Mouse (Mus musculus) natural killer cell, adult 2 months (primary cell): Measurements from ENCODE around the gene Zfp82.

Experiments
- DNase-seq, 2 experiments: peaks; one replicate each; pipeline ENCODE4 v3.0.0; 2022; ENCODE audit warnings: low spot score in 2 of 2

The Zfp82 gene

DNA sequence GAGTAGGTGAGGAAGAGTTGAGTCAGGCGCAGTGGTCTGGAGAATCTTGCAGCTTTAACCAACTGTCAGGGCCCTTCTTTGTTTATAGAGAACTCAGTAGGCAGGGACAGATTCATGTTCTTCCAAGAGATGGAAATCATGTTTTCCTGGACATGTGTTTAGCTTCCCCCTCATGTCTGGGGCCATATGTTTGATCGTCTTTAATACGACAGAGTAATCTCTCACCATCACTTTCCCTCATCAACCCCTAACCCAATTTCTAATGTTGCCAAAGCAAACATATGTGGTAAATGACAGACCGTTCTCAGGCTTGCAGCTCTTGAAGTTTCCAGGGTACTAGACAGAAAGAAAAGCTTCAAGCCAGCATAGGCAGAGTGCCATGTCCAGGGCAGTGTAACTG, 24.6 kb downstream of the Zfp82 start:
- no peak for DNase-seq

DNA sequence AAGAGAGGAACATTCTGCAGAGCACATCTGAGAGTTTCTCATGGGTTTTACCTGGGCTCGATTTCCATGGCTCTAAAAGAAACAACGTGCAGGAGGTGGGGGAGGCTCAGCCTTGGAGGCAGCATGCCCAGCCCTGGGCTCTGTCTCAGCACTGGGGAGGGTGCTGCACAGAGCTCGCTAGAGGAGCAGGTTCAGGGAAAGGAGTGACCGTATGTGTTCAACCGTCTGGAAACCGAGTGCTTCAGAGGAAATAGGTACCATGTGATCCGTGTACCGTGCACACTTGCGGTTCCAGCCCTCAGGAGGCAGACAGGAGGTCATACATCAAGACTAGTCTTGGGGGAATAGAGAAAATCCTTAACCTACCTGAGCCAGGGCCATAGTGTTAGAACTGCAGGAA, 28.3 kb downstream of the Zfp82 start:
- peak in 1 of 2 experiments; percentile 4 for DNase-seq

DNA sequence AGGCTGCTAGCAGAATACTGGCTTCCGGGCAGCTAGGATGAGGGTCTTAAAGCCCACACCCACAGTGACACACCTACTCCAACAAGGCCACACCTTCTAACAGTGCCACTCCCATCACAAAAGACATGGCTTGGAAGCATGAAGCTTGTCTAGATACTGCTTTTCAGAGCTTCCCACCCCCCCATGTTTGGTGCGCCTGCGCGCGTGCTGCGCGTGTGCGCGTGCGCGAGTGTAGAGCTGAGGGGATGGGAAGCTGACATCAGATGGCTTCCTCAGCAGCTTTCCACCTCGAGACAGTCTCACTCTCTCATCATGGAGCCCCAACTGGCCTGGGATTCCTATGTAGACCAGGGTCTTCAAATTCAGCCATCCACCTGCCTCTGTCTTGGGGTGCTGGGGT, 38.4 kb downstream of the Zfp82 start:
- no peak for DNase-seq

DNA sequence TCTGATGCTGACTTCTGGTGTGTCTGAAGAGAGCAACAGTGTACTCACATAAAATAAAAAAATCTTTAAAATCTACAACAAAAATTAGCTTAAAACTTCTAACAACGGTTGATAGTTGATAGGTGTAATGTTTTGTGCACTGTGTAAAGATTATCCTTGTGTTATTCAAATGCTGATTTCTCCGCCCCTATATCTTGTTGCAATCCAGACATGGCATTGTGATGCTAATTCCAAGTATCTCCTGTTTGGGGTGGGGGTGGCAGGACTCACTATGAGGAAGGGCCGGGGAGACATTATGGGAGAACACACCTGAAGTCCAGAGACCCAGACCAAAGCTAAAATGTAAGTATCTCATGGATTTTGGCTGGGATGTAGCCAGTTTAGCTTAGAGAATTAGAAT, 41.3 kb downstream of the Zfp82 start:
- DNase-seq, result no peak

DNA sequence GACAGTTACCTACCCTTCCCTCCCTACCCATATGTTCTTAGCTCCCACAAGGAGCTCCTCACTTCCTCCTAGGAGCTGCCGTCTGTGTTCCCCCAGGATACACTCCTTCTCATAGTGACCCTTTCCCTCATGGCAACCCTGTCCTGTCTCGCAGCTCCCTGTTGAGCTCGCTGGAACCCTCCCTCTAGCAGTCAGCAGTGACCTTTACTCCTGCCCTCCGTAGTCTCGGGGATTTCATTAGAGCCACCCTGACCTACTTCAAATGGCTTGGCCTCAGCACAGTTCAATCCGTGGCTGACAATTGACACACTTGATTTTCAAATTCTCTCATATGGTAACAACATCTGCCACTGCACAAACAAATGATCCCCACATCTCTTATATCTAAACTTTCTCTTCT, 42.0 kb downstream of the Zfp82 start:
- no peak for DNase-seq

DNA sequence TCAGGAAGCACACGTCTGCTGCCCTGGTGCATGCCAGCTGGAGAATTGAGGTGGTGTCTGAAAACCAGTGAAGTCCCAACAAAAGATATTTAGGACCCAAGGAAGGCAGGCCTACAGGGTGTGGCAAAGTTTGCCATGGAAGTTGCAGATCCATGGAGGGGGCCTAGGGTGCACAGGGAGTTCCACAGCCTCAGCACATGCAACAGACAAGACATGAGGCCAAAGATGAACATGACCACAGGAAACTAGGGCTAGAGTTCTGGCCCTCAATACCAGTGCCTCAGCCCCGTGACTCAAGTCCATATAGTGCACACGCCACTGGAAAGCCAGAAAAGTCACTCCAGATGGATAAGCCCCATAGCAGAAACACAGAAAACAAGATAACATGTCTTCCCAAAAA, 44.1 kb downstream of the Zfp82 start:
- no peak for DNase-seq

DNA sequence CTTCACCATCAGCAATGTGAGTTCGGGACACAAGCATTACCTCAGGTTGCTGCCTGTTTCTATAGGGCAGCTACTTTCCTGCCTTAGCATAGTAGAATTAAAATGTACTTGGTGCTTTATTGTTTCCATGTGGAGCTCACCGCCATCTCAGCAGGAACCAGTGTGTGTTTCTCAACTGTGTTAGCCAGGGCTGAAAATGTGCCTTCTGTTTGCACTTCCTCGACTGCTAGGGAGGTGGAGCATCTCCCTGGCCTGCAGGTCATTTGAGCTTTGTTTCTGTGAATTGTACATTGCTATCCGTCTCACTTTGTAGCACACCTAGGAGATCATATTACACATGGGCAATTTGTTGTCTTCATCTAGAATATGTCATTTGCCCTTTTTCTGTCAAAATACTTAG, 45.4 kb downstream of the Zfp82 start:
- no peak for DNase-seq

DNA sequence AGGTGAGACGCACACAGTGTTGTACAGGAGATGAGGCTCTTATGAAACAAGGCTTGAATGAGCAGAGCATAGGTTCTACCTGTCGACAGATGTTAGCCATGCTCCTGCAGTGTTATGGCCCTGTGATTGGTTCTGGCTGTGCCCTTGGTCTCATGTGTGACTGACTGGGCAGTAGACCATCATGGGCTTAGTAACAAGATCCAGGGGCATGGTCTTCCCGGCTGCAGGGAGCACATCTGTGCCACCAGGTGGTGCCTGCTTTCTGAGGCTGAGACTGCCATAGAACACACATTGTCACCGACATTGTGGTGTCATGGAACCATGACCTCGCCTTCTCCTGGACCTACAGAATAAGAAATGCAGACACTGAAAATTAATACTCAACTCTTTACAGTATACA, 47.3 kb downstream of the Zfp82 start:
- no peak for DNase-seq

DNA sequence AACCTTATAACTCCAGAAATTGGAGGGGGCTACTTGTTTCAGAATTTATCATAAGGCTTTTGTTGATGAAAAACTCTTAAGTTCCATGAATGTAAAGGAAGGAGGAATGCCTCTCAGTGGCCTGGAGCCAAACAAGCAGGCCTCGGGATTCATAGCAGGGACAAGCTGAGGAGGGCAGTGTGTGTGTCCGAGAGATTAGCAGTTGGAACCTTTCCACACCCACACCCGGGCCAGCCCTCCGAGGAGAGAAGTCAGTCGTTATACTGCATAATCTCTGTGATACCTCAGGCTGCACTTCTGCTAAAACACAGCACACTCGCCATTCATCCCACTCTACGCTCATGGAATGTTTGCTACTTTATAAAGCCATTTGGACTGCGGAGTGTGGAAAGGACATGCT, 48.9 kb downstream of the Zfp82 start:
- no peak for DNase-seq

DNA sequence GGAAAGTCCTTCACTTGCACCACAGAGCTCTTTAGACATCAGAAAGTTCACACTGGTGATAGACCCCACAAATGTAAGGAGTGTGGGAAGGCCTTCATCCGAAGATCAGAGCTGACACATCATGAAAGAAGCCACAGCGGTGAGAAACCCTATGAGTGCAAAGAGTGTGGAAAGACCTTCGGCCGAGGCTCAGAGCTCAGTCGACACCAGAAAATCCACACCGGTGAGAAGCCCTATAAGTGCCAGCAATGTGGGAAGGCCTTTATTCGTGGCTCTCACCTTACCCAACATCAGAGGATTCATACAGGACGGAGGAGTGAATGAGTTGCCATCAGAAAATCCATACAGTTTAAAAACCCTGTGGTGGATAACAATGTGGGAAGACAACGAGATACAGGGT, 49.4 kb downstream of the Zfp82 start:
- DNase-seq, result no peak

DNA sequence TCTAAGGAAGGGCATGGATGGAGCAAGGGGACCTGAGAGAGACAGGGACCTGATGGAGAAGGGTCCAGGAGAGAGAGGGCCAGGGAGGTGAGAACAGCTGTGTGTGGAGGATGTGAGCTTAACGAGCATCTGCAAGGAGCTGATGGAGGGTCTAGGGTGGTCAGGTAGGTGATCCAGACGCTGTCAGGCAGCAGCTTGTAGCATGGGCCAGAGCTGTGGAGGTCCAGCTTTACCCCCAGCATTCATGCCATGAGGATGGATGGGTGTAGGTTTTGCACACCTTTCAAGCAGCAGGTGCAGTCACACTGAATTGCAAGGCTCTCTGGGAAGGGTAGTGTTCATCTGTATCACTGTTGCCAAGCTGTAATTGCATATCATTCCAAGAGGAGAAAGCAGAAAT, 53.2 kb downstream of the Zfp82 start:
- DNase-seq, result no peak

DNA sequence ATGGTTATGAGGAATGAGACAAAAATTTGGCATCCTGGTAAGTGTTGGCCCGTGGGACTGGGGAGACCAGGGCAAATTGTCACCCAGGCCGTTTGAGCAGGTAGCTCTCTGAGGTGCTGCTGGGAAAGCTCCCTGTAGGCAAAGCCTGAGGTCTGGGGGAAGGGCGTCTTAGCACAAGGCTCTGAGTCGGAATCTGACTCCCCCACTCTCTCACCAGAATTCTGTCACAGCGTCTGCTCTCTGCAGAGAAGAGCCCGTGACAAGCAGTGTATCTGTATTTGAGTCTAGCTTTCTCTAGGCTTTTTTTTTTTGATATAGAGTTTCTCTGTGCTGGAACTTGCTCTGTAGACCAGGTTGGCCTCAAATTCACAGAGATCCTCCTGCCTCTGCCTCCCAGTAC, 55.5 kb downstream of the Zfp82 start:
- DNase-seq, result no peak

DNA sequence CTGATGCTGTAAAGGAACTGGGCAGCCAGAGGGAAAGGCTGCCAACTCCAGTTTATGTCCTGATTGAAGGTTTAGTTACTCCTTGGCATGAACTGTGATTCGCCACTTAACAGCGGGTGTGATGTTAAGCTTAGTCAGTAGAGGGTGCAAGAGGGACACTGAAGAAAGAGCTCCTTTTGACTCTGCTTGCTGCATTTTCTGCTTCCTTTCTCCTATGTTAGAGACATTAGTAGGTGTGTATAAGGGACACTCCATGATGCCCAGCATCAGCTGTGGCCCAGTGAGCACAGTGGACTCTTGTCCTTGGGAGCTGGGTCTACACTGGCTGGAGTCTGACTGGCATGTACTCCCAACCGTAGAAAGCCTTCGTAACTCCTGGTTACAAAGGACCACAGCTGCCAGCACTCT, 59.7 kb downstream of the Zfp82 start:
- DNase-seq, result peak in 1 of 2 experiments; percentile 20

DNA sequence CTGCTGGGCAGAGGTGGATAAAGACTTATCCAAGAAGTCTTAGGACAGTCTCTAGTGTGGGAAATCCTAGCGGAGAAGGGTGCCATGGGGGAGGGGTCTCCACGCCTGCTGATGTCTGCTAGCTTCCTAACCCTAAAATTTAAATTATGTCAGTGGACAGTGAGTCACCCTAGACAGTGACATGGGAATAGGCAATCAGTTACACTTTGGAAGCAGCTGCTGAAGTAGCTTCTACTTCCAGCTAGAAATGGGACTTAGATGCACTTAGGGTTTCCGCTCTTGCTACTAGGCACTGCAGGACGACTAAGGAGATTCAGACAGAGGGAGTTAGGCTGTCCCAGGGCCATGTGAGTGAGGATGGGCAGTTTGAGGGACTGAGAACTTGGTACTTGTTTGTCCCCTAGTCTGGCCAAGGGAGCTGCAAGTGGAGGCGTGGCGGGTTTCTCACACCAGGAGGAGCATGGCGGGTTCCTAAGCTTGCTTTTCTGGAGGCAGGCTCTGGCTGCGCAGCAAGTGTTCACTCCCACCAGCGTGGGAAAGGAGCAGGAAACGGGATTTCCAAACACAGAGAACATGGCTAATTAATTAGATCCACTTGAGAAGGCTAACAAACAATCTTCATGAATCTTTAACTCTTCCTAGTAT, 62.0 kb downstream of the Zfp82 start:
- no peak for DNase-seq

DNA sequence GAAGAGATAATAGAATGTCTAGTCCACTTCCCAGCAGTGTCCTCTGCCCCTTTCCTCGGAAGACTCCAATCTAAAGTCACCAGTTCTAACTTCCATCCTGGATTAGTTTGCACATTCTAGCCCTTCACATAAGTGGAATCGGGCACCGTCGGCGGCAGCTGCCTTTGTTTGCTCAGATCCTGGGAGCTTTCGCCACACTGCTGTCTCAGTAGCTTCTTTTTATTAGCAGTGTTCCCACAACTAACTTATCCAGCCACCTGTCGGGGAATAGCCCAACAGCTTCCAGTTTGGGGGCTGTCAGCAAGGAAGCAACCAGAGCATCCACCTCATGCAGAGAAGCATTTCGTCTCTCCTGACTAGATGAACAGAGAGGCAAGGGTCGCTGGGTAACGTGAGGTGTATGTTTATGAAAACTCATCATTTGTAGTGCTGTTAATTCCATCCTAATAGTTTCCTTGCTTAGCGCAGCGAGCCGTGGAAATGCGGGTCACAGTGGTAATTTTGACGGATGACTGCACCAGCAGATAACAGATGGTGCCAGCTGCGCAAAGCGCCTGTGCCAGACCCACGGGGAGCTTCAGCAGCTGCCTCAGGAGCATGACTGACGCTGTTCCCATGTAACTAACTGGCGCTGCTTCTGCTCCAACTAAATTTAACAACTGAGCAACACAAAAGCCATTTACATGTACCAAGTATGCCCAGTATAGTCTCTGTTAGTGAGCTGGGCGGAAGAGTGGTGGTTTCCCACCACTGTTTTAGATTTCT, 63.2 kb downstream of the Zfp82 start:
- no peak for DNase-seq

DNA sequence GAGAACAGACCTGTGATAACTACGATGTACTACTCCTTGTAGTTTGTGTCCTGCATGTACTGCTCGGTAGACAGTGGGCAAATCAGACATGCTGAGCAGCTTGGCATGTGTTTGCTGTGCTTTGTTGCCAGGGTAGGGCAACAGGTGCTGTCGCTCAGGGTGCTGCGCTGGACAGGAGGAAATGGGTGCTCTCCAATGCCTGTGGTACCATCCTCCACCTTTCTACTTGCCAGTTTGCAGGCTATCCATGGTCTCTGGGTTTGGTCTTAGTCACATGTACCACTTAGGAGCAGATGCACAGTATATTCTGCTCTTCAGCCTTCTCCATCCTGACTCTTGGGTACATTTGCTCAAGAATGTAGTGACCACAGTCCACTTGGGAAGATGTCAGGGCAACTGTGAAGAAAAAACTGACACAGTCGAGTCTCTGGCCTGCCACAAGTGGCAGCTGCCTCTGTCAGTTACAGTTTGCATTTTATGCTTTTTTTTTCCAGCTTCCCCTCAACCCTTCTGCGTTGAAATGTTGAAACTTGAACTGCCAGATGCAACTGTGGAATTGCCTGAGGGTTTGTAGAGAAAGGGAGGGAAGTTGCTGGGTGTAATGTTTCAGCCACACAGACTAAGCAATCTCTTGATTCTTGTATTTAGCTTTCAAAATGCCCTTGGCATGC, 64.5 kb downstream of the Zfp82 start:
- DNase-seq, result no peak

DNA sequence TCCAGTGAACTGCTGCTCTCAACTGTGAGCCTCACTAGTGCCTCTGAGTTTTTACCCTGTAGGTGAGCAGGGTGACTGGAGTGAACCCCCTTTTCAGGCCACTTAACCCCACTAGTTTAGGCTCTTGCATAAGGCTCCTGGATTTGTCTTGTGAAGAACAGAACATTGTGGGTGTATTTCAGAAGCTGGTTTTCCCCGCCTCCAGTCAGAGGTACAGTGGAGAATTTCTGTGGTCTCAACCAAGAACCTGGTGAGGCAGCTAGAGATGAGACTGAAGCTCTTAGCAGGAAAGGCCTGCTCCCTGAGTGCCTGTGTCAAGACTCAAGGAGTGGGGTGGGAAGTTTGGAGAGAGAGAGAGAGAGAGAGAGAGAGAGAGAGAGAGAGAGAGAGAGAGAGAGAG, 65.1 kb downstream of the Zfp82 start:
- DNase-seq, result no peak
